Mouse (Mus musculus): Measurements from ENCODE around the gene Retn.

GRCm38 (mm10) chr8:3665507-3665906, 9.9 kb downstream of the Retn start, which contains the start of gene Mcemp1:
- TF ChIP-seq CTCF (IDR thresholded peaks at IDR 0.05; ENCODE audit: low read depth) (no peak), EP300 (IDR thresholded peaks at IDR 0.05; ENCODE audit: low read depth) (no peak)
